Mouse (Mus musculus) intestine, embryonic 14.5 days (tissue): ENCODE measurements at regions not wholly inside any gene's neighbourhood (a gene's known extent, or its start where the extent isn't known, plus 50 kb on each side); places are given as distances from the start of the nearest gene placed in this dataset. TPM values are rescaled to one million over a fixed set of nuclear protein-coding genes. Genes with fewer than 3 reads are reported as not detected.

Experiments
- ATAC-seq: fragments of 200-750 bp; cut with Nextera tagmentation; replicated peaks from 2 replicates; pipeline ENCODE4 v1.8.0; 2017; ENCODE audit warnings: low read depth, moderate number of reproducible peaks, moderate TSS enrichment, moderate library complexity; ENCODE audit not compliant: low FRiP score, low TSS enrichment
- DNase-seq: peaks from one replicate; pipeline ENCODE4 v3.0.0-alpha.2; 2018; ENCODE audit warnings: low spot score
- H3K27ac ChIP-seq: fragments of 300-500 bp; sonication (generic); 2 replicates; pipeline ENCODE4 v1.5.1; 2014; ENCODE audit warnings: low read depth, mild to moderate bottlenecking, control low read depth
- H3K27me3 ChIP-seq: fragments of 300-500 bp; sonication (generic); replicated peaks from 2 replicates; pipeline ENCODE4 v1.6.1; 2014; ENCODE audit warnings: low read length, control low read depth; ENCODE audit not compliant: control insufficient read depth, insufficient read depth
- H3K36me3 ChIP-seq: fragments of 300-500 bp; sonication (generic); 2 replicates; pipeline ENCODE4 v1.6.1; 2014; ENCODE audit warnings: low read length, control low read depth; ENCODE audit not compliant: control insufficient read depth, insufficient read depth
- H3K4me1 ChIP-seq: fragments of 300-500 bp; sonication (generic); replicated peaks from 2 replicates; pipeline ENCODE4 v1.6.1; 2014; ENCODE audit warnings: low read length, control low read depth, mixed read lengths; ENCODE audit not compliant: control insufficient read depth, insufficient read depth
- H3K4me2 ChIP-seq: fragments of 300-500 bp; sonication (generic); 2 replicates; pipeline ENCODE4 v1.6.1; 2014; ENCODE audit warnings: low read length
- H3K4me3 ChIP-seq: fragments of 300-500 bp; sonication (generic); 2 replicates; pipeline ENCODE4 v1.5.1; 2014; ENCODE audit warnings: low read depth, low read length, control low read depth, mixed read lengths
- H3K9ac ChIP-seq: fragments of 300-500 bp; sonication (generic); 2 replicates; pipeline ENCODE4 v1.6.1; 2014; ENCODE audit warnings: mild to moderate bottlenecking, low read length
- H3K9me3 ChIP-seq: fragments of 300-500 bp; sonication (generic); 2 replicates; pipeline ENCODE4 v1.6.1; 2016; ENCODE audit warnings: low read length, control low read depth; ENCODE audit not compliant: control insufficient read depth
- WGBS: fragments of 180-500 bp; shearing (Covaris S2); extraction: QIAGEN DNeasy Blood & Tissue Kit; methylation state at CpG from one replicate; pipeline ENCODE4 v1.1.7; 2014; 5-methylcytosine and 5-hydroxymethylcytosine counted together
- microRNA-seq: library from miRNA; unstranded; fragments of <30 nt; microRNA quantifications from one replicate; pipeline ENCODE4, GENCODE M21; 2016

- no peaks in the 10 kb centered on the region for H3K36me3 ChIP-seq
- no peak for DNase-seq
- no peak overlapping the region for H3K4me2 ChIP-seq
- H3K4me3 ChIP-seq: no peak overlapping the region
- no peak for ATAC-seq
- WGBS: 56% methylated on average over 1 of the region's 1 CpGs
- H3K4me1 ChIP-seq: no peaks in the 10 kb centered on the region
- H3K9ac ChIP-seq: no peak overlapping the region
- no peak overlapping the region for H3K27ac ChIP-seq
- no peaks in the 10 kb centered on the region for H3K27me3 ChIP-seq
- no peaks in the 10 kb centered on the region for H3K9me3 ChIP-seq
Measured at GRCm38 (mm10) chr14:111403555-111403954, 271.3 kb upstream of the Slitrk5 start.

- Histone ChIP-seq H3K9me3 (no peaks in the 10 kb centered on the region), H3K9ac (no peak overlapping the region), H3K27ac (no peak overlapping the region), H3K4me1 (no peaks in the 10 kb centered on the region), H3K27me3 (no peaks in the 10 kb centered on the region), H3K4me3 (no peak overlapping the region), H3K36me3 (no peaks in the 10 kb centered on the region), H3K4me2 (no peak overlapping the region)
- DNase-seq (no peak), ATAC-seq (no peak)
- WGBS: 81% methylated on average over 3 of the region's 3 CpGs
Measured at GRCm38 (mm10) chr14:111413543-111413942, 261.4 kb upstream of the Slitrk5 start.

GRCm38 (mm10) chr14:111418531-111418930 is 256.4 kb upstream of the Slitrk5 start:
- no peaks in the 10 kb centered on the region for H3K9me3 ChIP-seq
- H3K9ac ChIP-seq: no peak overlapping the region
- DNase-seq: no peak
- no peak overlapping the region for H3K27ac ChIP-seq
- H3K4me2 ChIP-seq: no peak overlapping the region
- H3K36me3 ChIP-seq: no peaks in the 10 kb centered on the region
- H3K4me1 ChIP-seq: no peaks in the 10 kb centered on the region
- no peak overlapping the region for H3K4me3 ChIP-seq
- no peak for ATAC-seq
- H3K27me3 ChIP-seq: no peaks in the 10 kb centered on the region
- 86% methylated on average over 3 of the region's 3 CpGs for WGBS

GRCm38 (mm10) chr14:111429101-111429857 is 245.6 kb upstream of the Slitrk5 start:
- Histone ChIP-seq H3K27me3 (no peaks in the 10 kb centered on the region), H3K9ac (no peak overlapping the region), H3K4me1 (no peaks in the 10 kb centered on the region), H3K4me3 (no peak overlapping the region), H3K4me2 (no peak overlapping the region), H3K27ac (no peak overlapping the region), H3K9me3 (no peaks in the 10 kb centered on the region), H3K36me3 (no peaks in the 10 kb centered on the region)
- ATAC-seq (no peak), DNase-seq (no peak)
- 82% methylated on average over 2 of the region's 2 CpGs for WGBS

Small RNA genes lying in the stretch of these regions (microRNA-seq; reads per million reads assigned to microRNA genes)
- gene Gm22802: not detected
